Mouse (Mus musculus) myocyte (in vitro differentiated cells): Measurements from ENCODE around the gene Tpgs1.

ENCODE experiments used
- CEBPB ChIP-seq: IDR thresholded peaks from 2 replicates; pipeline ENCODE4 v1.6.1; 2011; ENCODE audit warnings: mild to moderate bottlenecking, moderate library complexity; ENCODE audit not compliant: poor library complexity, insufficient read depth, severe bottlenecking
- MAX ChIP-seq: IDR thresholded peaks from one replicate; pipeline ENCODE4 v1.6.1; 2011; ENCODE audit warnings: low read depth, mild to moderate bottlenecking, control low read depth
- POLR2A ChIP-seq: IDR thresholded peaks from one replicate; pipeline ENCODE4 v1.6.1; 2011; ENCODE audit warnings: low read depth, mild to moderate bottlenecking, control low read depth, moderate library complexity; ENCODE audit not compliant: insufficient read length
- REST ChIP-seq: IDR thresholded peaks from one replicate; pipeline ENCODE4 v1.6.1; 2011; ENCODE audit warnings: mild to moderate bottlenecking, control low read depth, moderate library complexity; ENCODE audit not compliant: insufficient read depth, insufficient read length
- TCF3 ChIP-seq: IDR thresholded peaks from one replicate; pipeline ENCODE4 v1.6.1; 2011; ENCODE audit warnings: low read depth, control low read depth; ENCODE audit not compliant: insufficient read length
- USF1 ChIP-seq: IDR thresholded peaks from one replicate; pipeline ENCODE4 v1.6.1; 2011; ENCODE audit warnings: low read depth, mild to moderate bottlenecking, control low read depth, moderate library complexity

- TF ChIP-seq MAX: no peak
- TF ChIP-seq REST: no peak
- no peak for TF ChIP-seq CEBPB
- TF ChIP-seq TCF3: no peak
- no peak for TF ChIP-seq USF1
- no peak for TF ChIP-seq POLR2A
Measured at GRCm38 (mm10) chr10:79670071-79670888, 1.1 kb downstream of the Tpgs1 start.
